ENCODE assay signal across 10 mouse cellular contexts in the genomic region with DNA sequence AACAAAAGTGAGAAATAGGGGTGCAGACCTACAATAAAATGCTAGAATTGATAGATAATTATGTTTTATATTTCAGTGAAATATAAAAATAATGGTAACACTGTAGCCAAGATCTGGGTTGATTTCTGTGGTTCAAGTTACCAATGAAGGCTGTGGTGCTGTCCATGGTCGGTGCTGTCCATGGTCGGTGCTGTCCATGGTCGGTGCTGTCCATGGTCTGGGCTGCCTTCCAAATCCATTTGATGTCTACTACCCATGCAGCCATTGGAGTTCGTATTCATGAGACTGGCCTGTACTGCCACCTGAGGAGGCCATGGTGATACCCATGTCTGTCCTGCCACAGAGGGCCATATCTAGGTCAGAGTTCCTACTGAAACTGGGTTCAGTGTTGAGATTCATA.
A peak's percentile ranks its signal among the peaks of the same experiment; 100 is the strongest.
DNase-seq lines count a peak whose midpoint lies in the region; ATAC-seq and TF ChIP-seq lines count a peak whose summit lies in the region.
"Had no signal": no experiment of that assay in that cellular context is flagged by ENCODE, and none has a peak within 500 bp of the region (broad histone marks: within the 10 kb centered on the region; RNA-seq: fewer than 3 reads in every experiment).

No protein-coding gene starts in this region.

- DNase-seq in heart, adult 11 months = peak; percentile 75
- DNase-seq in heart, embryonic 10.5 days (ENCODE audit: low spot score) = no peak
- DNase-seq in lung, postnatal 14 days = peak; percentile 5
- no peak for DNase-seq in lung, postnatal 25 days (ENCODE audit: low spot score)
- peak; percentile 80 for DNase-seq in testis, postnatal 10 days (ENCODE audit: low spot score)
- DNase-seq in spleen, adult 18-20 months = no peak
- DNase-seq: cerebellum, adult 11-12 months; gastrocnemius, adult 2 months had no signal

- H3K9me3 ChIP-seq in heart, embryonic 10.5 days = no peaks in the 10 kb centered on the region

- H3K27ac ChIP-seq in heart, embryonic 10.5 days = no peak overlapping the region
- H3K27ac ChIP-seq in embryonic fibroblast, embryonic 13.5 days (ENCODE audit: insufficient read depth, low read length) = no peak overlapping the region
- H3K27ac ChIP-seq: gastrocnemius, adult 2 months had no signal

- H3K4me3 ChIP-seq in heart, embryonic 10.5 days = no peak overlapping the region
- no peak overlapping the region for H3K4me3 ChIP-seq in embryonic fibroblast, embryonic 13.5 days (ENCODE audit: insufficient read depth, low read length)
- H3K4me3 ChIP-seq: gastrocnemius, adult 2 months had no signal

- no peak for TF ChIP-seq POLR2A in embryonic fibroblast, embryonic 13.5 days (IDR thresholded peaks at IDR 0.05; ENCODE audit: low read depth, low read length)

- H3K27me3 ChIP-seq in heart, embryonic 10.5 days (ENCODE audit: insufficient read depth, poor library complexity, severe bottlenecking) = no peaks in the 10 kb centered on the region

- peak; percentile 57; the same call in 1 of the 2 replicates for TF ChIP-seq CTCF in embryonic fibroblast, embryonic 13.5 days (IDR thresholded peaks at IDR 0.05; ENCODE audit: borderline replicate concordance, insufficient read depth, low read length)

- ATAC-seq in cerebellum, adult (ENCODE audit: insufficient number of reproducible peaks, low FRiP score, low TSS enrichment) = no peak

- no peaks in the 10 kb centered on the region for H3K36me3 ChIP-seq in heart, embryonic 10.5 days

- no peaks in the 10 kb centered on the region for H3K4me1 ChIP-seq in heart, embryonic 10.5 days
- H3K4me1 ChIP-seq in embryonic fibroblast, embryonic 13.5 days (ENCODE audit: control insufficient read depth, insufficient read depth, low read length) = no peaks in the 10 kb centered on the region

- 66% methylated on average over 4 of the region's 4 CpGs for WGBS in heart, embryonic 10.5 days

Comparison
In these comparisons a context has a peak if more than half of its experiments do, and no peak if none do; other contexts are left out.
1. DNase-seq: peak in heart, adult 11 months (single experiment), lung, postnatal 14 days (single experiment) and testis, postnatal 10 days (single experiment); none in heart, embryonic 10.5 days (single experiment), lung, postnatal 25 days (single experiment) and spleen, adult 18-20 months (0 of 2).